Mouse (Mus musculus): Measurements from ENCODE around the gene Pnmal1.

Pnmal1 gene

GRCm38 (mm10) chr7:16995345-16995744 is 35.9 kb downstream of the Pnmal1 start:
- no peak for DNase-seq (ENCODE audit: low spot score)

GRCm38 (mm10) chr7:16999233-16999632 is 39.8 kb downstream of the Pnmal1 start:
- DNase-seq (ENCODE audit: low spot score), result no peak

GRCm38 (mm10) chr7:16999650-17000049 is 40.2 kb downstream of the Pnmal1 start:
- peak; percentile 94 for DNase-seq (ENCODE audit: low spot score)

GRCm38 (mm10) chr7:17002375-17003195 is 43.1 kb downstream of the Pnmal1 start:
- peak; percentile 61 for DNase-seq (ENCODE audit: low spot score)

GRCm38 (mm10) chr7:17003230-17003960 is 43.9 kb downstream of the Pnmal1 start:
- no peak for DNase-seq (ENCODE audit: low spot score)

- no peak for DNase-seq (ENCODE audit: low spot score)
Measured at GRCm38 (mm10) chr7:17004716-17005115, 45.2 kb downstream of the Pnmal1 start.

- DNase-seq (ENCODE audit: low spot score), result no peak
Measured at GRCm38 (mm10) chr7:17007300-17007699, 47.8 kb downstream of the Pnmal1 start.

GRCm38 (mm10) chr7:17009326-17010009 is 50.0 kb downstream of the Pnmal1 start:
- no peak for DNase-seq (ENCODE audit: low spot score)

GRCm38 (mm10) chr7:17010010-17010347 is 50.5 kb downstream of the Pnmal1 start:
- DNase-seq (ENCODE audit: low spot score), result no peak

- no peak for DNase-seq (ENCODE audit: low spot score)
Measured at GRCm38 (mm10) chr7:17011909-17012590, 52.6 kb downstream of the Pnmal1 start.
